Mouse (Mus musculus): Measurements from ENCODE around the gene Megf8. TPM values are rescaled to one million over a fixed set of nuclear protein-coding genes. Genes with fewer than 3 reads are reported as not detected.

The Megf8 gene
- total RNA-seq, 2 experiments from 2014 or later = 99.2 to 105 TPM

Other genes starting within 250 kb of the Megf8 start
- 100 to 1,000 TPM; 215 to 242 TPM for gene Grik5, start 244.8 kb upstream of the Megf8 start, total RNA-seq (2021)
- 10 to 100 TPM; 31.4 to 37.0 TPM for gene Zfp574, start 244.6 kb upstream of the Megf8 start, total RNA-seq (2021)
- 10 to 100 TPM; 11.8 to 13.7 TPM for gene Pou2f2, start 137.4 kb upstream of the Megf8 start, total RNA-seq (2021)
- gene Dedd2, start 96.5 kb upstream of the Megf8 start, total RNA-seq (2021) = 10 to 100 TPM; 24.1 to 25.4 TPM
- 10 to 100 TPM in 1 of 2 experiments, 1 to 10 TPM in 1; 10.0 to 11.1 TPM for gene Zfp526, start 95.7 kb upstream of the Megf8 start, total RNA-seq (2021)
- gene Gsk3a, start 79.3 kb upstream of the Megf8 start, total RNA-seq (2021) = 100 to 1,000 TPM; 213 to 224 TPM
- 10 to 100 TPM; 65.1 to 75.6 TPM for gene Erf, start 66.4 kb upstream of the Megf8 start, total RNA-seq (2021)
- gene Cic, start 49.5 kb upstream of the Megf8 start, total RNA-seq (2021) = 100 to 1,000 TPM; 211 to 223 TPM
- 10 to 100 TPM; 26.7 to 28.0 TPM for gene Pafah1b3, start 19.2 kb upstream of the Megf8 start, total RNA-seq (2021)
- not detected for gene Prr19, start 15.8 kb upstream of the Megf8 start, total RNA-seq (2021)
- gene Tmem145, start 11.1 kb upstream of the Megf8 start, total RNA-seq (2021) = 10 to 100 TPM; 47.8 to 55.1 TPM
- not detected for gene Cnfn, start 52.6 kb downstream of the Megf8 start, total RNA-seq (2021)
- gene Lipe, start 81.5 kb downstream of the Megf8 start, total RNA-seq (2021) = 1 to 10 TPM; 5.4 to 6.4 TPM
- gene Cxcl17, start 95.7 kb downstream of the Megf8 start, total RNA-seq (2021) = not detected
- gene Ceacam1, start 160.4 kb downstream of the Megf8 start, total RNA-seq (2021) = 1 to 10 TPM; 2.2 to 2.7 TPM
- gene Ceacam2, start 222.7 kb downstream of the Megf8 start, total RNA-seq (2021) = under 1 TPM; 0.30 TPM

Measured in left cerebral cortex, postnatal 25 days (tissue).